Mouse (Mus musculus): ENCODE results near the gene Vps13c.

GRCm38 (mm10) chr9:67884095-67884494 is 43.9 kb downstream of the Vps13c start:
- TF ChIP-seq CTCF (IDR thresholded peaks at IDR 0.05; ENCODE audit: control insufficient read depth, insufficient read depth, insufficient replicate concordance, low read depth, low read length) (no peak), POLR2A (IDR thresholded peaks at IDR 0.05; ENCODE audit: control insufficient read depth, low read depth, low read length) (no peak)
